Mouse (Mus musculus) CD8-positive naive resting alpha-beta T cell, adult 2 months (primary cell): Measurements from ENCODE around the gene Calb2.

Experiments used
- DNase-seq, 2 experiments: peaks; one replicate each; pipeline ENCODE4 v3.0.0; 2022; ENCODE audit warnings: low read depth in 2 of 2, low spot score in 2 of 2

The Calb2 gene

DNA sequence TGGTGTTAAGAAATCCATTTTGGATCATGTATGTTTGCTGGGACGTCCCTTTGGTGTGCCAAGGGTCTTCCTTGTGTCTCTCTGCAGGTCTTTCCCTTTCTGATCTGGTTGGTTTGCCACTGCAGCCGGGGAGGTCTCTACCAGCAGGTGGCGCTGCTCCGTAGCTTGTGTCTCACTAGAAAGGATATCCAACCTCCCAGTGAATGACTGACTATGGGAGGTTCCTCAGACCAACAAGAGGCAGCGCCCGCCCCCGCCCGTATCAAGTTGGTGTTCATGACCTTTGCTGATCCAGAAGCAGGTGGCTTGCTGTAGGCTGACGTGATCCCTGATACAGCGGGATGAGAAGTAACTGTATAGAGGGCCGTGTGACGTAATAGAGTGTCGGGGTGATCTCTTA, 37.5 kb downstream of the Calb2 start:
- peak in 1 of 2 experiments; percentile 1 for DNase-seq

DNA sequence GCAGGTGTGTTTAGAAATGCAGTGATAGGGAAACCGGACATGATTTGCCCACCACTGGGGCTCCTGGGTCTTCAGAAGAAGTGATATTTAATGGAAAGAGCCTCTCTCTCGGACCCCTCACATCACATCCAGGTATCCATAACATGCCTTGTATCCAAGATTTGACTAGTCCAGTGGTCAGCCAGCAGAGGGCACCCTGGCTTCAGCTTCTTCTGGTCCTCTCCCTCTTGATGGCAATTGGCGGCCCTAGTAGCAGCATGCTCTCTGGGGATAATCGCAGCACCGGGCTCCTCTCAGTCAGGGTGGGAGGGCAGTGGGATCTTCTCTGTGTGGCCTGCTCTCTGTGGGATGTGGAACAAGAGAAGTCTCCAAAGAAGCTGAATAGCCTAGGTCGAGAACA, 48.3 kb downstream of the Calb2 start:
- no peak for DNase-seq

DNA sequence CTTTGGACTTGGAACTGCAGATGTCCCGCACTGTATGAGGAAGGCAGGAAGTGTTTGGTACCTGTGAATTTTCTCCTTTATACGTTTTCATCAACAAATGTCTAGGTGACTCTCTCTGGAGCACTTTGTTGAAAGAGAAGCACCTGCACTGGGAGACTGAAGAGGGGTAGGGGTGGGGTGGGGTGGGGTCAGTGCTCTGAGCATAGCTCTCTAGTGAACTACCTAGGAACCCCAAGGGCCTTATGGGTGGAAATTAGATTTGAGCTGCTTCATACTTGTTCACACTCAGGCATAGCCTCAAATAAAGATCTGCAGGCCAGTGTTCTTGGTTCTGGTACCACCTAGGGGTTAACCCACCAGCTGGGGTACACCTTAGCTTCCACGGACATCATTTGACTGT, 65.4 kb downstream of the Calb2 start, which contains the start of gene Gm17720:
Gene Gm17720 (minus strand): TSS at position 101 of the 400 bp plus-strand sequence.
- no peak for DNase-seq

DNA sequence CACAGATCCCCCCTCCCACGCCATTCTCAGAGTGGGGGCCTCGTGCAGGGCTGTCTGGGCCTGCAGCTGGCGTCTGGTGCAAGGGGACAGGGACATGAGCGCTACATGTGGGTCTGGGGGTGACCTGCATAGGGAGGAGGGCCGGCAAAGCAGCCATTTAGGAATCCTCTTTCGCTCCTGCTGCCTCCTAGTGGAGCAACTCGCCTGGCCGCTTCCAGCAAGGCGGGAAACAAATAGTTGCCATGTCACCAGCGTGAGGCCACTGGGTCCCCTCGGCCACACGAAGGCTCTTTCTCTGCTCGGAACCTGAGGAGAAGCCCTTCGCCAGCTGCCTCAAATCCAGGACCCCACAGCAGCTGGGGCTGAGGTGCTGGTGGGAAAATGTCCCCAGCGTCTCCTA, 66.3 kb downstream of the Calb2 start:
- DNase-seq = no peak

DNA sequence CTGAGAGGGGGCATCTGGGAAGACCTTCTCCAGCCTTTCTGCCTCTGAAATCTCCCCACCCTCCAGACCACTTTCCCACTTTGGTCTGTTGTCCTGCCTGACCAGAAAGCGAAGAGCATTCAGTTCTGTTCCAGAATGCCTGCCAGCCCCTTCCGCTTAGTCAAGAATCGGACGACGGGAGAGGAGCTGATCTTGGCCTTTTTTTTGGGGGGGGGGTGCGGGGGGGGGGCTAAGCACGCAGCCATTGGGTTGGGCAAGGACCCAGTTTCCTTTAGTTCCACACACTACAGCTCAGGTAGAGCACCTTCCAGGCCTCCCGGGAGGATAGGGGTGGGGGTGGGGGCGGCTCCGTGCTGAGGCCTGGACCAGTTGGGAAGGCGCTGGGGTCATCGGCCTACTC, 67.1 kb downstream of the Calb2 start, which contains the start of gene Gm21964:
Gene Gm21964 (plus strand): TSS at position 301 of the 400 bp plus-strand sequence.
- no peak for DNase-seq

DNA sequence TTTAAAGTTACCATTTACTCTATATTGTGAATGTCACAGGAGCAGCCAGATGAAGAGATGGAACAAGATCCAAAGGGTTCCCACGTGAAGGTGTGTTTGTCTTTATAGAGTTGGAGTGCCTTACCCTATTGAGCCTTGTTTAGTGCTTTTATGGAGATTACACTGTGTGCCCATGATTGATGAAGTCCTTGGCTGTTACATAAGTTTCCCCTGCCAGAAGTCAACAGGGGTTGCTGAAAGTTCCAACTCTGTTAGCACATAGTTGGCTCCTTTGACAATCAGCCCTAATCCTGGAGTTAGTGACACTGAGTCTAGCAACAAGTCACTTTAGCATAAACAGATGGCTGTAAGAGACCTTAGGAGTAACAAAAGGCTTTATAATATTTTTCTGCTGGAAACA, 76.1 kb downstream of the Calb2 start:
- no peak for DNase-seq
